Mouse (Mus musculus) gastrocnemius, adult 18-20 months (tissue): ENCODE measurements around the gene Tmem131l. TPM values are rescaled to one million over a fixed set of nuclear protein-coding genes. Genes with fewer than 3 reads are reported as not detected.

Source experiments
- DNase-seq: peaks from one replicate; pipeline ENCODE4 v3.0.0; 2021; ENCODE audit warnings: low spot score
- long read RNA-seq, 2 experiments: library from polyadenylated mRNA; stranded (forward); transcript quantifications; one replicate each; pipeline ENCODE4 v2.0.0; 2021
- total RNA-seq, 2 experiments: library from RNA; stranded (reverse); gene quantifications; 2 replicates each; pipeline ENCODE4 v1.2.3; 2021

Gene Tmem131l
- 10 to 100 TPM; 10.6 to 13.5 TPM for total RNA-seq
- long read RNA-seq, experiment 1, full-length matches to known transcripts, result 3 of 5 reads
- long read RNA-seq, experiment 1, partial matches to known transcripts, result 0 of 5 reads
- long read RNA-seq, experiment 1, other reads (novel, unspliced or antisense), result 2 of 5 reads
- long read RNA-seq, experiment 2, full-length matches to known transcripts, result 2 of 3 reads
- long read RNA-seq, experiment 2, partial matches to known transcripts, result 1 of 3 reads
- long read RNA-seq, experiment 2, other reads (novel, unspliced or antisense), result 0 of 3 reads

GRCm38 (mm10) chr3:84039646-84040475, at the start of gene Tmem131l:
Tmem131l (minus strand) TSS chr3:84040175.
- peak; percentile 66 for DNase-seq

- no peak for DNase-seq
Observed at GRCm38 (mm10) chr3:84086921-84087320, 46.9 kb upstream of the Tmem131l start.

DNA sequence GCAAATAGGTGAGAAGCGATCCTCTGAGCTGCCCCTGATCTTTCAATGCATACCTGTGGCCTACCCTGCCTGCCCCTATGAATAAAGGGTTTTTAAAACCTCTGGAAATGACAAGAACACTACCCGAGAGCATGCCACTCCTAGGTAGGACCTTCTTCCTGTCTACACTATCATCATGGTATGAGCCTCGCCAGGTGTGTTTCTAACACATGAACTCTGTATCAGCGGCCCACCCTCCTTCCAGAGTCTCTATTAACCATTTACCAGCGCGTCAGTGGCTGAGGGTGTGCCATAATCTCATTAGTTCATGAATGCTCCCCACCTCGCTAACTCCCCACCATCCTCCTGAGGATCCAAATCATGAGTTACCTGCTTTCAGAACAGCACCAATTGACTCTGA, 46.4 kb upstream of the Tmem131l start:
- no peak for DNase-seq

DNA sequence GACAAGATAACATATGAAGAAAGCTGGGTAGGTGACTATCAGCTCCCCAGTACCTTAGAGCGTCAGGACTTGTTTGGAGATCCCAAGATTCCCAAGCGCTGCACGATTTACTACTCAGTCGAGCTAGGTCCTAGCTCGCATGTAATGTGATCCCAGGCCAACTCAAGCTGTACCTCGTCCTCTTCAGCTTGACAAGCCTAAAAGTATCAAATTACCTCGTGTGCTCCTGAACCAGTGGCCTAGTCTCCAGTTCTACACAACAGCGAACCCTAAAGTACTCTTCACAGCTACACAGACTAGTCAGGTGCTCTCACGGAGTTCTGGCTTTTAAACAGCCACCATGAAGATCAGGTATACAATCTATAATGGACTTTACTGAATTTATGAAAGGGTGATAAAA, 45.5 kb upstream of the Tmem131l start:
- DNase-seq, result no peak

- no peak for DNase-seq
Observed at GRCm38 (mm10) chr3:84081208-84081722, 41.3 kb upstream of the Tmem131l start.

DNA sequence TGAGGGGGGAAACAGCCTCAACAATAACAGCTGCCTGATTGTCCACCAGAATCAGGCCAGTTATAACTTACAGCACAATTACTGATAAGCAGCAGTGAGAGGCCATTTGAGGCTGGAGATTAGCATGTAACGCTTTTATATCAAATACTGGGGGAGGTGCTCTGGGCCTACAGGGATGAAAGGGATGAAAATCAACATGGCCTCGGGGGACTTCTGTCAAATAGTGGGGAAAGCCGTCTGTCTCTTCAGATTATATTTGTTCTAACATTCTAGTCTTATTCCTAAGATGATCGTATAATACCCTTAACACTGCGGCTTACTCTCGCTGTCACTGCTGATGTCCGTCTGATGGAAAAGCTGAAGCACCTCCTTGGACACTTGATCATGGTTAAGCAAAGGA, 40.1 kb upstream of the Tmem131l start:
- DNase-seq, result no peak

GRCm38 (mm10) chr3:84077505-84077904, 37.5 kb upstream of the Tmem131l start:
- no peak for DNase-seq

DNA sequence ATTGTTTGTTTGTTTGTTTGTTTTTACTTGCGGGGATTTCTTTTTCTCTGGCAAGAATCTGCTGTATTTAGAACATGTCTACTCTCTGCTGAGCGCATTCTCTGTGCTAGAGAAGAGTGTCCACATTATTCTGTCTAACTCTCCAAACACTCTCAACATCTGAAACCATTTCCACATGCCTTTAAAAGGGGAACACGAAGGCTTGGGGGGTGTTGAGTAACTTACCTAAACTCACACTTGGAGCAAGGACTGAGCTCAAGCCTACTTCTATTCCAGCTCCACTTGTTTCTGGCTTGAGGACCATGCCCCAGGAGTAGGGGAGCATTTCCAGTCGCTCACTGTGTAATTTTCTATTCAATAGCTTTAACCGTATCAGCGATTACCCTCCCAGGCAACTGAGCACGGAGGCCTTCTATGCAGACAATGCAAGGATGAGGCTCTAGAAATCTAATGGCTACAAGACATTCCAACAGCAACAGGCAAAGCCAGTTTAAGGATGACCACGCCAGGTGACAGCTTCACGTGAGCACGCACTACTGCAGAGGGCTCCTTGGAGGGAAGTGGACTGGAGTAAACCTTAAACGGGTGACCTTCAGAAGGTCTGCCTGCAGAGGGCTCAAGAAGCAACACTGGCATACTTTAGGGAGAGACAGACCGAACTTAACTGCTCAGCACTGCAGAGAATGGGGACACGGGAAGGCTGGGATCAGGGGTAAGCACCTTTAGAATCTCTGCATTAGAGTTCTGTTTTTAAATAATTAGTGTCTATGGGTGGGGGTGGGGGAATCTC, 36.8 kb upstream of the Tmem131l start:
- DNase-seq, result no peak

- no peak for DNase-seq
Observed at GRCm38 (mm10) chr3:84075516-84075915, 35.5 kb upstream of the Tmem131l start.

DNA sequence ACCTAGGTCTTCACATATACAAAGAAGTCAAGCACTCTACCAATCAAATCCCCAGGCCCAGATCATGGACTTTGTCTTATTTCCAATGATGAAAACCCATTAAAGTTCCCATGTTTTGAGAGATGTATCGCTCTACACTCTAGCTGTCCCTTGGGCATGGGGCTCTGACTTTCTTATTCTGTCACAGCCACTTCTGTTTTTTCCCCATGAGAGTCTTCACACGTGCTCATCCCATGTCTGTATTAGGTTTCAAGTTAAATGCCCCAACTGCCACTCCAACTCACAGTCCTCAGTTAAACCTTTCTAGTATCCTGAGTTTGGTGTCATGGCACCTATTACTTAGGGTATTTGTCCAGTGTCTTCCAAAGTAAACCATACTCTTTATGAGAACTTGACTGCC, 34.8 kb upstream of the Tmem131l start:
- DNase-seq, result no peak

DNA sequence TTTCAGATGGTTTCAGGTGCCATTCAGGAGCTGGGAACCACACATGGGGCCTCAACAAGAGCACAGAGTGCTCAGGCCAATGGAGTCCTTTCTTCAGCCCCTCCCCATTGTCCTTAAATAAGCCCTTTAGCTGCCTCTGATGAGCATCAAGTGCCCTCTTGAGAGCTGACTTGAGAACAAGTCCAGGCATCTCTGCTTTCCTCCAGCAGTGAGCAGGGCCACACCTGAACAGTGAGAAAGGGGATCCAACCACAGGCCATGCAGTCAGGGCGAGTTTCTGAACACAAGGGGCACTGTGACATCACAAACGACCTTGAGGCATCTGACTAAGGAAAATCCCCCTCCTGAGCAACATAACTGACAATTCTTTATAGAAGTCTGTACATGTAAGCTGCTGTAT, 31.7 kb upstream of the Tmem131l start:
- no peak for DNase-seq

DNA sequence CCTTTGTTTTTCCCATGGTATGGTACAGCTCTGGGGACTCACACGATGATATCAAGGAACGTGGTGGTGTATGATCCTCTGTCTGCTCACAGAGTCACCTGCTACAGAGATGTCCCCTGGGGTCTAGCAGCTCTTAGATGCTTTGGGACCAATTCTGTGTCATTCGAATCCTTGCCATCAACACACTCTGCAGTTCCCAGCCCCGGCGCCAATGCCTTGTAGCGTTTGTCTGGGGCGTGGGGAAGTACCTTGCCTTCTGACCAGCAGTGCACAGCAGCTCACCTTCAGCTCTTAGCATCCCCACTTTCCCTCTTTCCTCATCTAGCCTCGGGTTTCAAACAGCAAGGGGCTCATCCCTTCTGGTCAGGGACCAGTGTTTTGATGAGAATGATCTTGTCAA, 30.8 kb upstream of the Tmem131l start:
- no peak for DNase-seq

DNA sequence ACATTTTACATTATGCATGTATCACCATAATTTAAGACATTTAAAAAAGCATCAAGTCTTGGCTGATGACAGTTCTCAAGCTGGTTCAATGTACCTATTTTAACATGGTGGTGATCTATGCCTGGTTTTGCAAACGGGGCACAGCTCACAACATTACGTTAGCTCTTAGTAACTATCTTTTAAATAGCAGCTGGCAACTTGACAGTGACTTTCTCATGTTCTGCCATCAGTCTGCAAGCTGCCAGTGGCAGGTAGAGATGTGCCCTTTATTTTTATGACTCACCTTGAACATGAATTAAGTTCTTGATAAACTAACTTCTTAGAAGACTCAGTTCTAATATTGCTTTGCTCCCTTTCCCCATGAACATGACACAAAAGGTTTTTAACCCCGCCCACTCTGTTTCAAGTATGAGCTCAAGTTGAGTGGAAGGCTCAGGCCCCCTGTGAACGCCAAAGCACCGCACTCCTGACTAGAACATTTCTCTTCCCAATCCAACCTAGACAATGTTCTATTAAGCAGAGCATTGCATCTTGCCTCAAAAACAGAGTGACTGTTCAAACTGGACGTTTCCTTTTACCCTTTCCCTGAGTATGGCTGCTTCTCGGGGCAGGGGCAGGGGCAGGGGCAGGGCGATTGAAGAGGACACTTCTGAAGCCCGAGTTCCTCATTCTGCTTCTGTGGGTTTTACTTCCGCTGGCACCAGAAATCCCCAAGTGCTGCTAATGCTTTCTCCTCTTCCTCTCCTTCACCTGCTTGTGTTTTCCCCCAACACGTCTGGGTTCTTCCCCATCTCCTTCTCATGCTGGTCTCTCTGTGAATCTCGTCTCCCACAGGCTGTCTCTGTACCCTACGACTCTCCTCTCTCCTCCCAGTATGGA, 29.1 kb upstream of the Tmem131l start:
- DNase-seq, result peak; percentile 59

- no peak for DNase-seq
Observed at GRCm38 (mm10) chr3:84065825-84066224, 25.9 kb upstream of the Tmem131l start.

DNA sequence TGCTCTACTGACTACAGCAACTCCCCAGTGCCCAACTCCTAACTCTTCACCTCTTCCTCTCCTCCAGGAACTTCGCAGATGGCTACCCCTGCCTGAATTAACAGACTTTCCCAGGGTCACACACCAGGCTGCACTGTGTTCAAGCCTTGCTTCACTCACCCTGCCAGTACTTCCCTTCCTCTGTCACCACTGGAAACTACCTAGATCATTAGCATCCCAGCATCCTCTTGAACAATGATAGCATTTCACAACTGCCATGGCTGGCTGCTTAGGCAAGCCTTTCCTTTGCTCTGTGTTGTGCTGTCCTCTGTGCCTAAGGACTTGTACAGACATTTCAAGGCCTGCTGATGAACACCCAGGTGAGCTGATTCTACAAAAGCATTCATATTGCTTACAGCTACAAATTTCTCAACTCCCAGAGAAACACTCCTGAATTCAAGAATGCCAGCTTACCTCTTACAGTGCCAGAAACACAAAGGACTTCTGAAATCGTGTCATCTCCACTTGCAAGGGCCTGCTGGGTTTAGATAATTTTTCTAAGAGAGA, 23.5 kb upstream of the Tmem131l start:
- no peak for DNase-seq

DNA sequence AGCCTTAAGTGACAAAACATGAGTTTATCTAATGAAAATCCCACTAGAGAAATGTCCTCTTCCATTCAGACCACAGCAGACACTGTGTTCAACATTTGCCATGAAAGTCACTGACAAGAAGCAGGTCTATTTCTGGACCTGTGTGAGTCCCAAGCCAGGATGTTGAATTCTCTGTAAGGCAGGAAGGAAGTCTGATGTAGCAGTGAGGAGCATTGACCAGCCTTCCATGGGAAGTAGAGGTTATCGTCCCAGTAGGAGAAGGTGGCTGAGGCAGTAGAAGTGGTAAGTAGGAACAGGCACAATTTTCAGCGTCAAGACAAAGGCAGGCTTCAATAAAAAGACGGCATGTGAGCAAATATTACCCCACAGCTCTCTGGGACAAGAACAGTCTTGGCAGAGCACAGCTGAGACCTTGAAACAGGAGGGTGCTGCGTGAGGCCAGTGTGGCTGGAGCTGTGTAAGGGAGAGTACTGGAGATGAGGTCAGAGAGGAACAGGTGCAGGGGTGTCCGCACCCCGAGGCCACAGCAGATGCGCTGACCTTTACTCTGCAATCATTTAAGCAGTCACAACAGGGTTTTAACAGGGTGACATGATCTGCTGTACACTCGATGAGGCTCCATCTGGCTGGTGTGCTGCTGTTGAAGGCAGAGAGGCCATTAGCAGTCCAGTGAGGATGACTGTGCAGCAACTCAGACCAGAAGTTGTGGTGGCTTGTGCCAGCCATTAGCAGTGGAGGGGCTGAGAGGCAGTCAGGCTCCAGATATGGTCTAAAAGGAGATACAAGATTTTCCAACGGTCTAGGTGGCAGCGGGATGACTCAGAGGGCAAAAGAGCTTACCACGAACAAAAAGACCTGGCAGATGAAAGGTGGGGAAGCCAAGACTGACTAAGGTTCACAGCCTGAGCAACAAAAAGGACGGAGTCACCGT, 21.8 kb upstream of the Tmem131l start:
- DNase-seq, result peak; percentile 68

- no peak for DNase-seq
Observed at GRCm38 (mm10) chr3:84060946-84061345, 21.0 kb upstream of the Tmem131l start.

DNA sequence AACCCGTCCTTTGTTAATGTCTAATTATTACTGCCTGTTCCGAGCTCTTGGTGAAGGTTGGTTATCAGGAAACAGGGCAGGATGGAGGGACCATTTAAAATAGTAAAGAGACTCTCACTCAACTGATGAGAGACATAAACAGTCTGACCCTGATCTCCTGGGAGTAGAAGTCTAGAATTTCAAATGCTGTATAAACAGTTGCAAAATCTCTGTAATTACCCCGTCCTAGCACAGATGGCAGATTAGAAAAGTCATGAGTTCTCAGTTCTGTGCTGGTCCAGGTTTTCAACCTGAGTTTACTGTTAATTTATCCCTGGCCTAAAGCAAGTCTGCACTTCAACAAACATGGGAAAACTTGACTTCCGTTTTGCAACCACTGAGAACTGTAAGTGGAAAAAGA, 20.2 kb upstream of the Tmem131l start:
- no peak for DNase-seq

DNA sequence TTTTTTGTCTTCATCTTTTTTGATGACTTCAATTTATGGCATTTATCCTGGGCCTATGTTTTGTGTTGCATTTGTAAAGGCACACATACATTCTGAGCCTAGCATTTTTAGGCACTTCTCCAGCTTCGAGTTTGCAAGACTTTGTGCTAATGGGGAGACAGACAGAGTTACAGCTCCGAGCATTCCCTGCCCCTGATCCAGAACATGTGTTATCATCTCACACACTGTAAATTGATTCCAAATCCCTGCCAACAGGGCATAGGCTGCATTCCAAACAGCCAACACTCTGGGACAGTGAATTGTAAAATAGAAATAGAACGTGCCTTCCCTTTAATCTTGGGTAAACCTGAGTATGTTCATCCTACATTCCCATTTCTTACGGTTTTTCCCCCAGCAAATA, 19.7 kb upstream of the Tmem131l start:
- no peak for DNase-seq

DNA sequence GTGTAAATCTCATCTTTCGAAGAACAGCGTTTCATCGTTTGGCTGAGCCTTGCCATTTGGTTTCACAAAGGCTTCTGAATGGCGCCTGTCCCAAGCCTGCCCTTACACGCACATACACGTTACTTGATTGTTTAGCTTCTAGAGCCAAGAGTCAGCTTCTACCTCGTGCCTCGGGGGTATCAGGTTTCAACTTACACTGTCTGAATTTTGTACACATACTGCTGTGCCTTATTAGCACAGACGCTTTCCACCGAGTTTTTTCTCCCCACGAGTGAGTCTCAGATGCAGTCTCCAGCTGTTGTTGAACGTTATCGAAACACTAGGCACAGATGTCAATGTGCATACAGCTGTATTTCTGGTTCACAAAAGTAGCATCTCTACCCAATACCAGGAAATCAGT, 19.3 kb upstream of the Tmem131l start:
- no peak for DNase-seq
